Mouse (Mus musculus): Measurements from ENCODE around the gene Taok2. TPM values are rescaled to one million over a fixed set of nuclear protein-coding genes. Genes with fewer than 3 reads are reported as not detected.
A peak's percentile ranks its signal among the peaks of the same experiment; 100 is the strongest.

The Taok2 gene
- polyA plus RNA-seq, 1 experiment from 2014 or later = 8.7 TPM

DNA sequence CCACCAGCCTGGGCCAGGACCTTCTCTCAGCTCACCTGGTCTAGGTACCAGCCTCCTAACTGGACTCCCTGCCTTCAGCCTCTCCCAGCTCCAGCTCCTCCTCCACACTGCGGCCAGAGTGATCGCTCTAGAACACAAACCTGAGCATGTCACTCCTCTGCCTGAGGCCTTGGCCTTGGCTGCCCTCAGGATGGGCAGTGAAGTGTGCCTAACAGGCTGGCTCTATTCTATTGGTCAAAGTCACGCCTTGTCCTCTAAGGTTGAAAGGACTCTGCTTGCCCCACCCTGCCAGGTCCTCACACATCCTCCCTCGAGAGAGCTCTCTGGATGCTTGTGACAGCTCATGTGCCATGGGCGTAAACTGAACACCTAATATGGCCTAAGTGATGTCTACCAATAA lies 31.0 kb downstream of the Taok2 start:
- H3K4me3 ChIP-seq (ENCODE audit: low read depth, low read length) = no peak overlapping the region
- peaks cover 16% of the 10 kb centered on the region for H3K27me3 ChIP-seq (ENCODE audit: insufficient read depth, low read length)
- no peak overlapping the region for H3K4me2 ChIP-seq (ENCODE audit: low read depth, low read length)
- TF ChIP-seq EP300 (IDR thresholded peaks at IDR 0.05; ENCODE audit: low read depth) (no peak), CTCF (IDR thresholded peaks at IDR 0.05; ENCODE audit: low read depth) (no peak)
- no peak overlapping the region for H3K27ac ChIP-seq (ENCODE audit: low read depth)
- no peak overlapping the region for H3K9ac ChIP-seq (replicated peaks)
- peaks cover 55% of the 10 kb centered on the region for H3K36me3 ChIP-seq (replicated peaks; ENCODE audit: insufficient read depth, low read length)
- ATAC-seq (no peak), DNase-seq (no peak)
- H3K4me1 ChIP-seq (ENCODE audit: insufficient read depth) = no peaks in the 10 kb centered on the region
- no peaks in the 10 kb centered on the region for H3K9me3 ChIP-seq (ENCODE audit: low read length)
- WGBS (ENCODE audit: insufficient replicate concordance) = 88% methylated on average over 5 of the region's 5 CpGs

DNA sequence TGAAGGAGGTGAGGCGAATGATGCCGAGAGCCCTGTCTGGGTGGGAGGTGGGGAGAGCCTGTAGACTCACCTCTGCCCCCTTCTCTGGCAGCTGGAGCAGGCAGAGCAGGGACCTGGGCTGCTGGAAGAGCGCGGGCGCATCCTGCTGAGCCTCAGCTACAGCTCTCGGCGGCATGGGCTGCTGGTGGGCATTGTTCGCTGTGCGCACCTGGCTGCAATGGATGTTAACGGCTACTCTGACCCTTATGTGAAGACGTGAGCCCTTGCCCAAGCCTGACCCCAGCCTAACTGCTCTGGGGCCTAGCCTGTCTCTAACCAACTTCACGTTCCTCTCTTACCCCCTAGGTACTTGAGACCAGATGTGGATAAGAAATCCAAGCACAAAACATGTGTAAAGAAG lies 33.3 kb downstream of the Taok2 start:
- Histone ChIP-seq H3K9ac (replicated peaks) (no peak overlapping the region), H3K4me1 (ENCODE audit: insufficient read depth) (peaks cover 6% of the 10 kb centered on the region; the same call in 1 of the 2 replicates), H3K36me3 (replicated peaks; ENCODE audit: insufficient read depth, low read length) (peaks cover 39% of the 10 kb centered on the region), H3K4me3 (ENCODE audit: low read depth, low read length) (no peak overlapping the region), H3K4me2 (ENCODE audit: low read depth, low read length) (no peak overlapping the region), H3K27me3 (ENCODE audit: insufficient read depth, low read length) (peaks cover 37% of the 10 kb centered on the region), H3K27ac (ENCODE audit: low read depth) (no peak overlapping the region), H3K9me3 (ENCODE audit: low read length) (no peaks in the 10 kb centered on the region)
- ATAC-seq (no peak), DNase-seq (no peak)
- TF ChIP-seq EP300 (IDR thresholded peaks at IDR 0.05; ENCODE audit: low read depth) = no peak
- TF ChIP-seq CTCF (IDR thresholded peaks at IDR 0.05; ENCODE audit: low read depth) = no peak
- 67% methylated on average over 12 of the region's 12 CpGs for WGBS (ENCODE audit: insufficient replicate concordance)

DNA sequence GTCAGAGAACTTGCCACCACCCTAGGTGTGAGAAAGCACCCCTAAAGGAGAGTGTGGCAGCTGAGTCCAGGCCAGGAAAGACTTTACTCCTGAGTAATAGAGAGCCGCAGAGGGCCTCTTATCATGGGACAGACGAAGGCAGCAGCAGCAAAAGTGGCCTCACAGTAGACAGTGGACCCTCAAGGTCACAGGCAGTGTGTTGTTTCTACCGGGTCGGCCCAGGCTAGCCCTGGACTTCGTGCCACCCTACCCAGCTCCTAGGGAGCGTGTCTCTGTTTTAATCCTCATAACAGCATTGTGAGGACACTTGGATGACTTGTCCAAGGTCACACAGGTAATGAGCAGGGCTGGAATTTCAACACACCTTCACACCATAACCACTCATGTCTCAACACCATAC lies 34.3 kb downstream of the Taok2 start:
- peaks cover 30% of the 10 kb centered on the region for H3K36me3 ChIP-seq (replicated peaks; ENCODE audit: insufficient read depth, low read length)
- H3K4me1 ChIP-seq (ENCODE audit: insufficient read depth) = peaks cover 6% of the 10 kb centered on the region; the same call in 1 of the 2 replicates
- H3K4me3 ChIP-seq (ENCODE audit: low read depth, low read length) = no peak overlapping the region
- TF ChIP-seq EP300 (IDR thresholded peaks at IDR 0.05; ENCODE audit: low read depth) (no peak), CTCF (IDR thresholded peaks at IDR 0.05; ENCODE audit: low read depth) (no peak)
- peaks cover 37% of the 10 kb centered on the region for H3K27me3 ChIP-seq (ENCODE audit: insufficient read depth, low read length)
- ATAC-seq (no peak; the same call in 1 of the 2 replicates), DNase-seq (no peak)
- no peak overlapping the region for H3K4me2 ChIP-seq (ENCODE audit: low read depth, low read length)
- no peak overlapping the region for H3K27ac ChIP-seq (ENCODE audit: low read depth)
- no peak overlapping the region for H3K9ac ChIP-seq (replicated peaks)
- WGBS (ENCODE audit: insufficient replicate concordance) = 68% methylated on average over 6 of the region's 6 CpGs
- no peaks in the 10 kb centered on the region for H3K9me3 ChIP-seq (ENCODE audit: low read length)

GRCm38 (mm10) chr7:126848794-126849193 lies 35.7 kb downstream of the Taok2 start:
- Histone ChIP-seq H3K27ac (ENCODE audit: low read depth) (no peak overlapping the region), H3K9me3 (ENCODE audit: low read length) (no peaks in the 10 kb centered on the region), H3K9ac (replicated peaks) (no peak overlapping the region), H3K36me3 (replicated peaks; ENCODE audit: insufficient read depth, low read length) (peaks cover 19% of the 10 kb centered on the region), H3K4me3 (ENCODE audit: low read depth, low read length) (no peak overlapping the region), H3K4me1 (ENCODE audit: insufficient read depth) (peaks cover 6% of the 10 kb centered on the region; the same call in 1 of the 2 replicates), H3K4me2 (ENCODE audit: low read depth, low read length) (no peak overlapping the region), H3K27me3 (ENCODE audit: insufficient read depth, low read length) (peaks cover 40% of the 10 kb centered on the region)
- WGBS (ENCODE audit: insufficient replicate concordance) = 33% methylated on average over 10 of the region's 10 CpGs
- DNase-seq = no peak
- TF ChIP-seq EP300 (IDR thresholded peaks at IDR 0.05; ENCODE audit: low read depth) (no peak), CTCF (IDR thresholded peaks at IDR 0.05; ENCODE audit: low read depth) (no peak)
- ATAC-seq = no peak

- Histone ChIP-seq H3K27ac (ENCODE audit: low read depth) (no peak overlapping the region), H3K4me2 (ENCODE audit: low read depth, low read length) (peak overlapping the region; percentile 74), H3K36me3 (replicated peaks; ENCODE audit: insufficient read depth, low read length) (peaks cover 11% of the 10 kb centered on the region), H3K27me3 (ENCODE audit: insufficient read depth, low read length) (peaks cover 40% of the 10 kb centered on the region), H3K9me3 (ENCODE audit: low read length) (no peaks in the 10 kb centered on the region), H3K9ac (replicated peaks) (peak overlapping the region; percentile 48), H3K4me1 (ENCODE audit: insufficient read depth) (peaks cover 6% of the 10 kb centered on the region; the same call in 1 of the 2 replicates), H3K4me3 (ENCODE audit: low read depth, low read length) (peak overlapping the region; percentile 49)
- 4% methylated on average over 50 of the region's 74 CpGs for WGBS (ENCODE audit: insufficient replicate concordance)
- no peak for TF ChIP-seq EP300 (IDR thresholded peaks at IDR 0.05; ENCODE audit: low read depth)
- no peak for TF ChIP-seq CTCF (IDR thresholded peaks at IDR 0.05; ENCODE audit: low read depth)
- DNase-seq (no peak), ATAC-seq (peak; percentile 23; the same call in 1 of the 2 replicates)
These were observed 36.8 kb downstream of the Taok2 start for GRCm38 (mm10) chr7:126847421-126848398.

DNA sequence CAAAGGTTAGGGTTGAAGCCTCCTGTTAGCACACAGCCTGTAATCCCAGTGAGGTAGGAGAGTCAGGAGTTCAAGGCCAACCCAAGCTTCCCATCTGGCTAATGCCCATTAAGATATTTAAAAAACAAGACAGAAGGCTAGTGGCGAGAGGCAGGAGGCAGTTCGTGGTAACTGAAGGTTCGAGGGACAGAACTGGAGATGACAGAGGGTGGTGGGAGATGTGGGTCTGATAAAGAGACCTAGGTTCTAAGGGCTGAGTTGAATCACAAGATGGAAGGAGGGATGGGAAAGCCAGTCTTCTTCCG lies 37.4 kb downstream of the Taok2 start, which contains the start of gene Doc2a:
Gene Doc2a (plus strand): TSS at position 301 of the 305 bp plus-strand sequence.
- Histone ChIP-seq H3K9me3 (ENCODE audit: low read length) (no peaks in the 10 kb centered on the region), H3K36me3 (replicated peaks; ENCODE audit: insufficient read depth, low read length) (peaks cover 4% of the 10 kb centered on the region), H3K27ac (ENCODE audit: low read depth) (no peak within 1 kb of the TSS), H3K4me3 (ENCODE audit: low read depth, low read length) (peak within 1 kb of the TSS; percentile 49), H3K27me3 (ENCODE audit: insufficient read depth, low read length) (peaks cover 40% of the 10 kb centered on the region), H3K4me1 (ENCODE audit: insufficient read depth) (peaks cover 6% of the 10 kb centered on the region; the same call in 1 of the 2 replicates), H3K4me2 (ENCODE audit: low read depth, low read length) (peak within 1 kb of the TSS; percentile 74), H3K9ac (replicated peaks) (peak within 1 kb of the TSS; percentile 48)
- 29% methylated on average over 4 of the region's 4 CpGs for WGBS (ENCODE audit: insufficient replicate concordance)
- TF ChIP-seq CTCF (IDR thresholded peaks at IDR 0.05; ENCODE audit: low read depth) (no peak), EP300 (IDR thresholded peaks at IDR 0.05; ENCODE audit: low read depth) (no peak)
- no peak for DNase-seq
- ATAC-seq = no peak

Data from liver, postnatal 0 days (tissue).